Mouse (Mus musculus): ENCODE measurements around the gene BC017158.

DNA sequence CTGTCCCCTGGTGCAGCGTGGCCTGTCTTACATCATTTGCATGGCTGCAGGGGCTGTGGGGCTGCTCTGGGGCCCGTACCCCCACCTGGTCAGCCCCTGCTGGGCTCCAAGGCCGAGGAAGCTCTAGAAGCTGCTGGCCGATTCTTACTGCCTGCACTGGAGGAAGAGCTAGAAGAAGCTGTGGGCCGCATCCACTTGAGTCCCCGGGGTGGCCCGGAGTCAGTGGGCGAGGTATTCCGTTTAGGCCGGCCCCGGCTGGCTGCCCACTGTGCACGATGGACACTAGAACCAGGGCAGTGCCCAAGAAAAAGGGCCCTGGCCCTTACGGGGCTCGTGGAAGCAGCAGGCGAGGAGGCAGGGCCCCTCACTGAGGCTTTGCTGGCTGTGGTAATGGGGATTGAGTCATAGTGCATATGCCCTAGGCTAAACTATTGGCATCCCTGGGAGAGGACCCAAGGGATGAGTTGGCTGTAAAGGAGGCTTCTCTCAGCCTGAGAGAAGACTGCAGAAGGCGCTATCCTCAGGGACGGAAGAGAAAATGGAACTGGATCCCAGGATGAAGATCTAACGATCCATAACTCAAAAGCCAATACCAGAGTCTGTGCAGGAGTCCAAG is 53.5 kb downstream of the BC017158 start:
- TF ChIP-seq POLR2A (IDR thresholded peaks at IDR 0.05; ENCODE audit: insufficient read depth, low read depth, low read length) (no peak), CTCF (IDR thresholded peaks at IDR 0.05) (no peak)

Measured in heart, adult 2 months (tissue).